Mouse (Mus musculus): ENCODE measurements around the gene Myo19.

- TF ChIP-seq CTCF (IDR thresholded peaks at IDR 0.05; ENCODE audit: extremely low read depth, insufficient read length, insufficient replicate concordance, low read depth, low read length) (no peak), POLR2A (IDR thresholded peaks at IDR 0.05; ENCODE audit: low read depth, low read length) (no peak)
These were observed 8.3 kb upstream of the Myo19 start for GRCm38 (mm10) chr11:84871548-84872069.

All from small intestine, adult 2 months (tissue).